Mouse (Mus musculus) monocyte, adult 5-6 weeks (primary cell): Measurements from ENCODE around the gene Phf14. TPM values are rescaled to one million over a fixed set of nuclear protein-coding genes. Genes with fewer than 3 reads are reported as not detected.
A peak's percentile ranks its signal among the peaks of the same experiment; 100 is the strongest.
"Not testable (repeated sequence)": the region's sequence is repeated elsewhere in the genome, so short reads cannot be mapped to it uniquely, and the experiment has no call there.

ENCODE experiments used
- ATAC-seq: fragments of 153-309, 156-312 bp; replicated peaks from 2 replicates; pipeline ENCODE4 v1.8.0; 2017; ENCODE audit warnings: mild to moderate bottlenecking; ENCODE audit not compliant: low TSS enrichment, insufficient number of reproducible peaks, severe bottlenecking, poor library complexity, low FRiP score
- total RNA-seq: library from RNA; stranded (forward); fragments of 200-1000, 200-491, 200-594 nt; gene quantifications from 3 replicates; pipeline ENCODE4 v1.2.3, GENCODE M21; 2017

The Phf14 gene
- 88.3 to 140 TPM (median 94.3 TPM) in 3 replicates for total RNA-seq

GRCm38 (mm10) chr6:11907269-11908032 is at the start of gene Phf14, which contains the start of gene Ndufa4:
Phf14 (plus strand) TSS chr6:11907809.
Ndufa4 (minus strand) TSS chr6:11907497.
- peak; percentile 95 for ATAC-seq

GRCm38 (mm10) chr6:11875364-11875763 is 32.2 kb upstream of the Phf14 start:
- not testable (repeated sequence) for ATAC-seq

- no peak for ATAC-seq
Observed at GRCm38 (mm10) chr6:11900809-11901310, 6.7 kb upstream of the Phf14 start.

GRCm38 (mm10) chr6:11906890-11907268 is 730 bp upstream of the Phf14 start:
- no peak; the same call in 1 of the 2 replicates for ATAC-seq

GRCm38 (mm10) chr6:11908170-11908569 is 561 bp downstream of the Phf14 start:
- no peak for ATAC-seq

GRCm38 (mm10) chr6:11925496-11926041 is 18.0 kb downstream of the Phf14 start:
- peak; percentile 92 for ATAC-seq

GRCm38 (mm10) chr6:11926082-11926595 is 18.5 kb downstream of the Phf14 start:
- ATAC-seq: peak; percentile 45

- no peak for ATAC-seq
Observed at GRCm38 (mm10) chr6:11927485-11927884, 19.9 kb downstream of the Phf14 start.

GRCm38 (mm10) chr6:11933403-11933802 is 25.8 kb downstream of the Phf14 start:
- no peak for ATAC-seq

- ATAC-seq: no peak
Observed at GRCm38 (mm10) chr6:11940895-11941294, 33.3 kb downstream of the Phf14 start.

- no peak for ATAC-seq
Observed at GRCm38 (mm10) chr6:11942089-11942488, 34.5 kb downstream of the Phf14 start.

GRCm38 (mm10) chr6:11948100-11948499 is 40.5 kb downstream of the Phf14 start:
- ATAC-seq: no peak

- no peak for ATAC-seq
Observed at GRCm38 (mm10) chr6:11960172-11960571, 52.6 kb downstream of the Phf14 start.

- no peak for ATAC-seq
Observed at GRCm38 (mm10) chr6:11993782-11994181, 86.2 kb downstream of the Phf14 start.

- ATAC-seq: no peak
Observed at GRCm38 (mm10) chr6:11998576-11998975, 91.0 kb downstream of the Phf14 start.

- ATAC-seq: no peak
Observed at GRCm38 (mm10) chr6:11999506-11999905, 91.9 kb downstream of the Phf14 start.

- no peak for ATAC-seq
Observed at GRCm38 (mm10) chr6:12005455-12005854, 97.8 kb downstream of the Phf14 start.

- ATAC-seq: no peak
Observed at GRCm38 (mm10) chr6:12006001-12006400, 98.4 kb downstream of the Phf14 start.

GRCm38 (mm10) chr6:12012103-12012502 is 104.5 kb downstream of the Phf14 start:
- no peak for ATAC-seq

- ATAC-seq: no peak
Observed at GRCm38 (mm10) chr6:12014035-12014434, 106.4 kb downstream of the Phf14 start.
